Mouse (Mus musculus) gastrocnemius, adult 18-20 months (tissue): ENCODE measurements around the gene Prkd2. TPM values are rescaled to one million over a fixed set of nuclear protein-coding genes. Genes with fewer than 3 reads are reported as not detected.

ENCODE experiments used
- DNase-seq: peaks from one replicate; pipeline ENCODE4 v3.0.0; 2021; ENCODE audit warnings: low spot score
- total RNA-seq, 2 experiments: library from RNA; stranded (reverse); gene quantifications; 2 replicates each; pipeline ENCODE4 v1.2.3; 2021

The Prkd2 gene
- total RNA-seq, 2 experiments from 2014 or later, result 4.9 to 5.9 TPM

GRCm38 (mm10) chr7:16859902-16860651 lies 17.4 kb downstream of the Prkd2 start:
- DNase-seq, result no peak

GRCm38 (mm10) chr7:16867488-16867887 lies 24.8 kb downstream of the Prkd2 start:
- no peak for DNase-seq

- no peak for DNase-seq
These were observed 26.8 kb downstream of the Prkd2 start for GRCm38 (mm10) chr7:16869497-16869896.

GRCm38 (mm10) chr7:16871600-16871999 lies 28.9 kb downstream of the Prkd2 start:
- DNase-seq, result no peak

- no peak for DNase-seq
These were observed 29.8 kb downstream of the Prkd2 start for GRCm38 (mm10) chr7:16872478-16872877.

GRCm38 (mm10) chr7:16873392-16873791 lies 30.7 kb downstream of the Prkd2 start:
- no peak for DNase-seq

- peak; percentile 86 for DNase-seq
These were observed 31.5 kb downstream of the Prkd2 start for GRCm38 (mm10) chr7:16874190-16874589.

- peak; percentile 100 for DNase-seq
These were observed 32.1 kb downstream of the Prkd2 start for GRCm38 (mm10) chr7:16874756-16875309.

- no peak for DNase-seq
These were observed 32.4 kb downstream of the Prkd2 start, which contains the start of gene Dact3 for GRCm38 (mm10) chr7:16875310-16875325. TSS of gene Dact3 (plus strand) at chr7:16875317.

GRCm38 (mm10) chr7:16875326-16875725 lies 32.6 kb downstream of the Prkd2 start:
- DNase-seq, result no peak

- no peak for DNase-seq
These were observed 33.3 kb downstream of the Prkd2 start for GRCm38 (mm10) chr7:16876006-16876405.

- DNase-seq, result no peak
These were observed 33.9 kb downstream of the Prkd2 start for GRCm38 (mm10) chr7:16876608-16877007.

GRCm38 (mm10) chr7:16877717-16878116 lies 35.0 kb downstream of the Prkd2 start:
- no peak for DNase-seq

GRCm38 (mm10) chr7:16879796-16880547 lies 37.3 kb downstream of the Prkd2 start:
- DNase-seq, result no peak

- DNase-seq, result no peak
These were observed 37.9 kb downstream of the Prkd2 start for GRCm38 (mm10) chr7:16880615-16881014.

- DNase-seq, result no peak
These were observed 40.5 kb downstream of the Prkd2 start for GRCm38 (mm10) chr7:16883162-16883561.

- DNase-seq, result no peak
These were observed 41.6 kb downstream of the Prkd2 start for GRCm38 (mm10) chr7:16884334-16884733.

- no peak for DNase-seq
These were observed 42.6 kb downstream of the Prkd2 start for GRCm38 (mm10) chr7:16885271-16885776.

- DNase-seq, result no peak
These were observed 43.2 kb downstream of the Prkd2 start for GRCm38 (mm10) chr7:16885905-16886304.

GRCm38 (mm10) chr7:16890536-16890935 lies 47.8 kb downstream of the Prkd2 start:
- DNase-seq, result peak; percentile 30

- peak; percentile 83 for DNase-seq
These were observed 48.2 kb downstream of the Prkd2 start for GRCm38 (mm10) chr7:16890944-16891343.

- DNase-seq, result peak; percentile 87
These were observed 49.1 kb downstream of the Prkd2 start, which contains the start of gene Gng8 for GRCm38 (mm10) chr7:16891641-16892351. TSS of gene Gng8 (plus strand) at chr7:16891786.
